Mouse (Mus musculus) c-Kit-positive CD71-positive TER-119-positive erythroid progenitor cells, embryonic 14.5 days (primary cell): ENCODE results near the gene Nags.

ENCODE experiments used
- DNase-seq: peaks from one replicate; pipeline ENCODE4 v3.0.0-alpha.2; 2013; ENCODE audit warnings: low spot score

Nags gene

DNA sequence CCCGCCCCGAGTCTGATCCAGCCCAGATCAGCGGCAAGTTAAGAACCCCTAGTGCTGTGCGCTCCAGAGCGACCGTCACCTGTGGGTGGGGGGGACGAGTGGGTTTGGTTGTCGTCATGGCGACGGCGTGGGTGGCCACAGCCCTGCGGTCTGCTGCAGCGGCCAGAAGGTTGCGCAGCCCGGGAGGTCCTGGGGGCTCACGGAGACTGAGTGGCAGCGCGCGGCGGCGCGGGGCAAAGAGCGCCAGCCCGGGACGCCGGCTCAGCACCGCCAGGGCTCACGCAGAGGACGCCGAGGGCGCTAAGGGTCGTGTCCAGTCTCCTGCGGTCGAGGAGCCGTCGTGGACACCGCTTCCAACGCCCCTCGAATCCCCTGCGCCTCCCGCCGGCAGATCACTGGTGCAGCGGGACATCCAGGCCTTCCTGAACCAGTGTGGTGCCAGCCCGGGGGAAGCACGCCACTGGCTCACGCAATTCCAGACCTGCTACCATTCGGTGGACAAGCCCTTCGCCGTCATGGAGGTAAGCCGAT lies at the start of gene Nags:
Gene Nags, plus strand, starts transcription at position 43 of the 531 bp plus-strand sequence.
- no peak for DNase-seq

GRCm38 (mm10) chr11:102095676-102096075 lies 49.6 kb upstream of the Nags start:
- no peak for DNase-seq

DNA sequence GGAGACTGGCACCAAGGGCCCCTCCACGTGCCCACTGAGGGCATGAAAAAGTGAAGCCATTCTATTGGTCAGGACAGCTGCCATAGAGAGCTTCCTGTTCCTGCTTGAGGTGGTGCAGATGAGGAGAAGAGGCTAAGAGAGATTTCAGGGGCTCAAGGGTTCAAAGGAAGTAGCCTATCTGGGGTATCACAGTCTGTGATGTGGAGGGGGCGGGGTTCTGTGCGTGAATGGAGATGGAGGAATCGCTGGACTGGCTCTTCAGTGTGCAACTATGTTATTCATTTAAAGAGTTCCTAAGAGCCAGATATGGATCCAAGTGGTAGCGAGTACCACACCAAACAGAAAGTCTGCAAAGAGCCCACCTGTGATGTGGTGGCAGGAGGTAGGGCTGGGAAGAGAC lies 48.9 kb upstream of the Nags start:
- peak; percentile 48 for DNase-seq

DNA sequence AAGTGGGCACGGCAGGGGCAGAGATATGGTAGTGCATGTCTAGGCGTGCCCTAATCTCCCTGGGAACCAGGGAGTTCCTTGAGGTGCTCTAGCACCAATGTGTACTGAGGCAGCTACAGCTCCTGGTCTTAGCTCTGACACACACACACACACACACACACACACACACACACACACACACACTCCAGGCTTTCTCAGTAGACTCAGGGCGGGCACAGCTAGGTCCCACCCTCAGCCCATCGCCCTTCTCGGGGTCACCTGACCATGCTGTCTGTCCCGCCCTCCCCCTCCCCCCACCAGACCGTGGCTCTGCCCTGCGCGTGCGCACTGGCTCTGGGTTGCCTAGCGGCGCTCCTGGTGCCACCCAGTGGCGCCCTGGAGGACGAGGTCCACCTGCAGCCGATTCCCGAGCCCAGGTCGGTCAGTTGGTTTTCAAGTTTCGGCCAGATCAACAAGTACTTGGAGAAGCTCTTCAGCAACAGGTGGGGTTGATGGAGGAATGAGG lies 48.4 kb upstream of the Nags start:
- peak; percentile 88 for DNase-seq

GRCm38 (mm10) chr11:102101219-102101618 lies 44.1 kb upstream of the Nags start, which contains the start of gene Ppy:
Gene Ppy (minus strand): TSS chr11:102101319.
- DNase-seq = no peak

GRCm38 (mm10) chr11:102102485-102103258 lies 42.6 kb upstream of the Nags start:
- DNase-seq = peak; percentile 60

- no peak for DNase-seq
Observed at GRCm38 (mm10) chr11:102106911-102107310, 38.4 kb upstream of the Nags start.

GRCm38 (mm10) chr11:102107732-102108131 lies 37.6 kb upstream of the Nags start, which contains the start of gene Pyy:
Gene Pyy (minus strand): TSS chr11:102107832.
- DNase-seq = no peak

DNA sequence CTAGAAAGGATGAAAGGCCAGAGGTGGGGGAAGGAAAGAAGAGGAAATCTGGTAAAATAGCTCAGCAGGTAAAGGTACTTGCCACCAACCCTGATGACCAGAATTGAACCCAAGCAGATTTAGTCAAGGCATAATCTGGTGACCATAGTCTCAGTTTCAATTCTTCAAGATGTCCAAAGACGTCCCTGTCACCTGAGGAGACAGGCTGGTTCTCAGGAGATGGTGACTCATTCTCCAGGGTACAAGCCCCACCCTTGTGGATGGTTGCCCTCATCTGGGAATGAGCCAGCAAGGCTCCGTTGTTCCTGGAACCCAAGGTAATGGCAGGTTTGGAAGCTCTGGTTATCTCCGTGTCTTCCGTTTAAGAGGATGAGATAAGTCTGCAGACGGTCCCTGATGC lies 33.7 kb upstream of the Nags start:
- no peak for DNase-seq

- DNase-seq = no peak
Observed at GRCm38 (mm10) chr11:102116241-102116640, 29.1 kb upstream of the Nags start.

GRCm38 (mm10) chr11:102117386-102117785 lies 27.9 kb upstream of the Nags start:
- peak; percentile 69 for DNase-seq

DNA sequence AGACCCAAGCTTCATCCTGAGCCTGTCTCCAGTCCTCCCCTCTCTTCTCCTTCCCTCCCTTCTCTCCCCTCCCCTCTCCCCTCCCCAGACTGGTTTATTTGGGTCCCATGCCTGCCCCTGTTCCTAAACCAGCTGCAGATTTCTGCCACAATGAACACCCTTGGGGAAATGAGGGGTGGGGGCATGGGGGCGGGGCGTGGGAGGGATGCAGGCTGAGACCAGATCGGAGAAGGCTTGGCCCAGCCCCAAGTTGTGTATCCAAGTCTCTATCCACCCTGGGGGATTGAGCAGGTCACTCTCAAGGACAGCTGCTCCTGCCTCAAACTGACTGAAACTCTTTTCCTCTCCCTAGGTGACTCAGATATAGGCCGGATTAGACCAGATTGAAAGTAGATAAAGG lies 10.8 kb upstream of the Nags start:
- DNase-seq = no peak

DNA sequence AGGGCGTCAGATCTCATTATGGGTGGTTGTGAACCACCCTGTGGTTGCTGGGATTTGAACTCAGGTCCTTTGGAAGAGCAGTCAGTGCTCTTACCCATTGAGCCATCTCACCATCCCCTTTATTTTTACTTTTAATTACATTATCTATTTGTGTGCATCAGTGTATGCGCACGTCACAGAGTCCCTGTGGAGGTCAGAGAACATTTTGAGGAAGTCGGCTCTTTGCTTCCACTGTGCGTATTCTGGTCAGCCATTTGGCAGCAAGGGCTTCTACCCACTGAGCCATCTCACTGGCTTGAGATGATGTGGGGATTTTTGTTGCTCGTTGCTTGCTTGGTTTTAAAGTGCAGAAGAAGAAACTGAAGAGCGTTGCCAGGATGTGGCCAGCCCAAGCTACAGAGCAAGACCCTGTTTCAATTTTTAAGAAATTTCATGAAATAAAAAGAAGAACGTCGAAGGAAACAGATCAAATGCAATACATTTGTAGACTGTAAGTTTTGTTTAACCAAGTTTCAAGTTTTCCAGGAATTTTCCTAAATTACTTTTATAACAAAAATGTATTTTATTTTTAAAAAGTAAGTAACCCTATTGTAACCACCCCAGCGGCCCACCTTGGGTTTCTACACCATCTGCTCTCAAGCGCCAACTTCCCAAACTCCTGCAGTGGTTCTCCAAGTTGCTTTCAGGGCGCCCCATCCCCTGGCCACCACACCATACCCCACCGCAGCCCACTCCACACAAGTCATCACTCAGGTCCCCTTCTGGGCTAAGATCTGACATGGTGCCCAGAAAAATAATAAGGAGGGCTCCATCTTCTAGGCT lies 7.5 kb upstream of the Nags start:
- DNase-seq = no peak

GRCm38 (mm10) chr11:102138447-102138740 lies 6.9 kb upstream of the Nags start:
- DNase-seq = peak; percentile 57

DNA sequence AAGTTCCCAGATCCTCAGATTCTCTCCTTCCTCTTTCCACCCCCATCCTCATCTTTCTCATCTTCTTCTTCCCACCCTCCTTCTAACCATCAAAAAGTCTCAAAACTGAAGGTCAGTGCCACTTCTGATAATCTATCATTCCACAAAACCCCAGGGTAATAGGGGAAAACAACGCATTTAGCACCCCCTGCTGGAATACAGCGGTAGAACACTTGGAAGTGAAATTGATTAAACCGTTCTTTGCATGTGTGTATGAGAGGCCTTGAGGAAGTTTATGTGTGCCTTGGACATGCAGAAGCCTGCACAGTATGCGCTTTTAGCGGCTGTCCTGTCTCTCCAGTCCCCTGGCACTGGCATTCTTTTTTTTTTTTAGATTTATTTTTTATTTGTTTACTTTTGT lies 4.8 kb upstream of the Nags start:
- DNase-seq = peak; percentile 77

GRCm38 (mm10) chr11:102142355-102142754 lies 3.0 kb upstream of the Nags start:
- no peak for DNase-seq

GRCm38 (mm10) chr11:102144957-102145470 lies 299 bp upstream of the Nags start:
- no peak for DNase-seq

DNA sequence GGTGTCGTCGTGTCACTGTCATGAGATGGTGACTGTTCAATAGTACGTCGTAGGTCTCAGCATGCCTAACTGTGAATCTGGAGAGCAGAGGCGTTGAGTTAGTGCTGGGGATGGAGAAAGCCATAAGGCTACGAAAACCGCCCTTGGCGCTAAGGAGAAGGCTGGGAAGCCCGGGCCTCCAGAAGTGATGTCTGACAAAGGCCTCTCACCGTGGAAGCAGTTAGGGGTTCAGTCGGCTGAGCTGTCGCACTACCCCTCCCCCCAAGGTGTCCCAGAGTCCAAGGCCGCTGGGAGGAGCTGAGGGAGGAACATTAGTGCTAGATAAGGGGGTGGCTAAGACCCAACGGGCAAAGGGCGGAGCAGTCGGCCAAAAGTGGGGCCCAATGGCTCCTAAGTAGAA lies 692 bp downstream of the Nags start:
- DNase-seq = no peak

- DNase-seq = no peak
Observed at GRCm38 (mm10) chr11:102146531-102146930, 1.2 kb downstream of the Nags start.

DNA sequence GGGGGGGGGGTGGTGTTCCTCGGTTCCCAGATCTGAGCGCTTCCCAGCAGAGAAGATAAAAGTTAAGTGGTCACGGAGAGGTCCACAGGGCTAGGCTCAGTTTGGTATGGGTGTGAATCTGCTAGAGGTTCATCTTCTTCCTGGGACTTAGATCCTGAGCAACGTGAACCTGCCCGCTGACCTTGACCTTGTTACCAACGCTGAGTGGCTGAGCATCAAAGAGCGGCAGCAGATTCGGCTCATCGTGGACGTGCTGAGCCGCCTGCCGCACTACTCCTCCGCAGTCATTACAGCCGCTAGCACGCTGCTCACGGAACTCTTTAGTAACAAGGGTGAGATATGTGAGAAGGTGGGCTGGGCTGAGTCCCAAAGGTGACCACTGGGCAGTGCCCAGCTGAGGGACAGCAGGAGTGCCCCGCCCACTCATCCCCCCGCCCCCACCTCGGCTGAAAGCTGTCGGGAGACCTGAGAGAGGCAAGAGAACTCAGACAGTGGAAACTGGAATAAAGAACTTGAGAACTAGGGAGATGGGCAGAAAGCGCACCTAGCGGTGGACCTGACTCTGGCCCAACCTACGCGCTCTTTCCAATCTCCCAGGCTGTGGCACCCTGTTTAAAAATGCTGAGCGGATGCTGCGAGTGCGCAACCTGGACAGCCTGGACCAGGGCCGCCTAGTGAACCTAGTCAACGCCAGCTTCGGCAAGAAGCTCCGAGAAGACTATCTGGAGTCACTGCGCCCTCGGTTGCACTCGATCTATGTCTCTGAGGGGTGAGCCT lies 2.1 kb downstream of the Nags start:
- no peak for DNase-seq

DNA sequence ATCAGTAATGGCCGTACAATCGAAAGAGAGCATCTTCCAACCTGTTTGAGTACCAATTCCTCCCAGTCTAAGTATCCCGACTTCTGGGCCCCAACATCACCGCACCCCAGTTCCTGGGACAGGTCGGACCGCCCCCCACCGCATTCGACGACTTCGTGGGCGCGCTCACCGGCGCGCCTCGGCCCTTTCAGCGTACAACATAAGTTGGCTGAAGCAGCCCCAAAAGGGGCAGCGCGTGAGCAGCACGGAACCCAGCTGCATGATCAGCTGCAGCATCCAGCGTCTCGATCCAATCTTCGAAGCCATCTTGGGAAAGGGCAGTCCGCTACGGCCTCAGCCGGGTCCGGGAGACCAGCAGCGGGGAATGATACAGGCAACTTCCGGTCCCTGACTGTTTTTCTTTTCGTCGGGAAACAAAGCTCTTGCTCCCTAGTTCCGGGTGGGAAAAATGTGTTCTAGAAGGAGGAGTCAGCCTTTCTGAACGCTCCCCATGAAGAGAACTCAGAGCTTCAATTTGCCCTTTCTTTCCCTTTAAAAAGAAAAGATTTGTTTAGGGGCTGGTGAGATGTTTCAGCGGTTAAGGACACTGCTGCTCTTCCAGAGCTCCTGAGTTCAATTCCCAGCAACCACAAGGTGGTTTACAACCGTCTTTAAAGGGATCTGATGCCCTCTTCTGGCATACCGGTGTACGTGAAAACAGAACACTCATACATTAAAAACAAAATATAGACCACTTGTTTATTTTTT lies 10.9 kb downstream of the Nags start, which contains the start of gene Tmem101:
Gene Tmem101, minus strand, starts transcription at position 366 of the 747 bp plus-strand sequence.
- peak; percentile 91 for DNase-seq
